Mouse (Mus musculus): ENCODE measurements around the gene Rpl36-ps4. TPM values are rescaled to one million over a fixed set of nuclear protein-coding genes. Genes with fewer than 3 reads are reported as not detected.
"Not testable (repeated sequence)": the region's sequence is repeated elsewhere in the genome, so short reads cannot be mapped to it uniquely, and the experiment has no call there.

Gene Rpl36-ps4
- polyA plus RNA-seq, 1 experiment from 2014 or later: not detected

DNA sequence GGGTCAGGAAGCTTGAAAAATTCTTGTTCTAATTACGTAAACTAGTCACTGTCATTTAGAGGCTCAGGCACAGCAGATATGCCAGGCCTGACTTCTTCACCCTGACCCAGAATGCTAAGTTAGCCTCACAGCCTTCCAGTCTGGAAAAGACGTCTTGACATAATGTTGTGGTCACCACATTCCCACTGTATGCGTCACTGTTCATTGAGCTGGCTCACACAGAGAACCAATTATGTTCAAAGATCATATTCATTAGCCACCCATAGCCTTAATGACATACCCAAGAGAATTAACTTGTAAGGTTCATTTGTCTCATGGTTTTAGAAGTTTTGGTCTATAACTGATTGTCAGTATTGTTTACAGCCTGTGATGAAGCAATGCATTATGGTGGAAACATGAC lies 5.4 kb upstream of the Rpl36-ps4 start:
- 95% methylated on average over 3 of the region's 3 CpGs for WGBS

DNA sequence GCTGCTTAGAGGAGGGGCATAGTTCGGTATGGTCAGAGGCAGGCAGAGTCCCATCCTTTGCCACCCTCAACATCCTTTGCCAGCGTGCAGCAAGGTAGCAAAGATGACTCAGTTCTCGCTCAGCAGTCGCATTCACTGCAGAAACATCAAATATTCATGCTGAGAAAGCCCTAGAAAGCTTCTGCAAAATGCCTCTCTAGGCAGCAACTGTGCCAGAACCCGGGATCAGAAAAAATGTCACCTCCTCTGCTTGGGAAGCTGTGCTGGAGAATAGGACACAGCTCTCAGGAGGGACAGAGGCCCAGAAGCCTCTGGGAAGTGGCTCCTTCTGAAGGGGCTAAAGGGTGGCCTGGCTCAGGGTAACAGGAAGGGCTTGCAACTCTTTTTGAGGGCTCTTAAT lies 2.7 kb upstream of the Rpl36-ps4 start:
- no peak for ATAC-seq (ENCODE audit: low FRiP score)
- 80% methylated on average over 5 of the region's 5 CpGs for WGBS

More for the DNA sequence above, 5.4 kb upstream of the Rpl36-ps4 start:
- Histone ChIP-seq H3K27me3 (ENCODE audit: control insufficient read depth, insufficient read depth, low read length) (no peaks in the 10 kb centered on the region), H3K9ac (ENCODE audit: low read depth, low read length) (no peak overlapping the region), H3K36me3 (ENCODE audit: control insufficient read depth, insufficient read depth, low read length) (no peaks in the 10 kb centered on the region), H3K9me3 (ENCODE audit: control insufficient read depth, low read length) (no peaks in the 10 kb centered on the region), H3K27ac (ENCODE audit: low read depth, low read length) (no peak overlapping the region), H3K4me1 (replicated peaks; ENCODE audit: control insufficient read depth, insufficient read depth, low read length) (no peaks in the 10 kb centered on the region), H3K4me2 (replicated peaks; ENCODE audit: low read depth, low read length) (no peak overlapping the region), H3K4me3 (ENCODE audit: low read depth, low read length) (no peak overlapping the region)
- ATAC-seq (ENCODE audit: low FRiP score): no peak
- DNase-seq (ENCODE audit: low spot score): no peak

DNA sequence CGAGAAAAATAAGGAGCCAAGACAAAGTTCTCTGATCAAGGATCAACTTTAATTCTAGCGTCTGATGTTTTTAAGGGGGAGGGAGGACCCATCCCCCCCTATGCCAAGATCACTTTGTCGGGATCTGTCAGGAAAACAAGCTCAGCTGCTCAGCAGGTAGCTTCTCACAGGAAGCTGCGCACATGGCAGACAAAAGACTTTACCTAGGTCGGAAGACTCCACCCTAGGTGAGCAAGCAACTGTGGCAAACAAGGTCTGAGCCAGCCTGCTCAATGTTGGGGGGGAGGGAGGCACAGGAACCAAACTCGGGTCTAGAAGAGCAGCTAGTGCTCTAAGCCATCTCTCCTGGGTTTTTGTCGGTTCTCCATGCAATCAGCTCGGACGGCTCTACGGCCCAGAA lies 13.5 kb downstream of the Rpl36-ps4 start:
- DNase-seq (ENCODE audit: low spot score): no peak
- Histone ChIP-seq H3K4me2 (replicated peaks; ENCODE audit: low read depth, low read length) (no peak overlapping the region), H3K9ac (ENCODE audit: low read depth, low read length) (no peak overlapping the region), H3K27ac (ENCODE audit: low read depth, low read length) (no peak overlapping the region), H3K36me3 (ENCODE audit: control insufficient read depth, insufficient read depth, low read length) (no peaks in the 10 kb centered on the region), H3K27me3 (ENCODE audit: control insufficient read depth, insufficient read depth, low read length) (no peaks in the 10 kb centered on the region), H3K9me3 (ENCODE audit: control insufficient read depth, low read length) (no peaks in the 10 kb centered on the region), H3K4me3 (ENCODE audit: low read depth, low read length) (no peak overlapping the region), H3K4me1 (replicated peaks; ENCODE audit: control insufficient read depth, insufficient read depth, low read length) (no peaks in the 10 kb centered on the region)
- no peak for ATAC-seq (ENCODE audit: low FRiP score)
- WGBS: 80% methylated on average over 10 of the region's 10 CpGs

More for the DNA sequence above, 2.7 kb upstream of the Rpl36-ps4 start:
- Histone ChIP-seq H3K4me2 (replicated peaks; ENCODE audit: low read depth, low read length) (no peak overlapping the region), H3K27ac (ENCODE audit: low read depth, low read length) (no peak overlapping the region), H3K36me3 (ENCODE audit: control insufficient read depth, insufficient read depth, low read length) (no peaks in the 10 kb centered on the region), H3K27me3 (ENCODE audit: control insufficient read depth, insufficient read depth, low read length) (no peaks in the 10 kb centered on the region), H3K4me3 (ENCODE audit: low read depth, low read length) (no peak overlapping the region), H3K9me3 (ENCODE audit: control insufficient read depth, low read length) (no peaks in the 10 kb centered on the region), H3K9ac (ENCODE audit: low read depth, low read length) (no peak overlapping the region), H3K4me1 (replicated peaks; ENCODE audit: control insufficient read depth, insufficient read depth, low read length) (no peaks in the 10 kb centered on the region)
- DNase-seq (ENCODE audit: low spot score): no peak

DNA sequence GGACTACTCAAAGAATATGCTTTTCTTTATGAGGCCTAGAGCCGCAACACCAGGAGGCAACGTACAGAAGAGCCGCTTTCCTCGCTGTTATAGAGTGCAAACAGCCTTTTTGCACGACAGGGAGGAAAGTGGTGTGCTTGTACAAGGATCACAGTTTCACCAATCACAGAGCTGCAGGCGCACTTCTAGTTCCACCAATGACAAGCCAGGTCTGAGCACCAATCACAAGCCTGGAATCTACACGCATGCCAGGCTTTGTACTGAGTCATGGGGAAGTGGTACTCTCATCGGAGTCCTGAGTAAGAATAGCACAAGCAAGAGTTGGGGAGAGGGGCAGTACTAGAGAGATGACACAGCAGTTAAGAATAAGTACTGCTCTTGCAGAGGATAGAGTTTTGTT lies 14.0 kb downstream of the Rpl36-ps4 start:
- Histone ChIP-seq H3K36me3 (ENCODE audit: control insufficient read depth, insufficient read depth, low read length) (no peaks in the 10 kb centered on the region), H3K27me3 (ENCODE audit: control insufficient read depth, insufficient read depth, low read length) (no peaks in the 10 kb centered on the region), H3K27ac (ENCODE audit: low read depth, low read length) (no peak overlapping the region), H3K9me3 (ENCODE audit: control insufficient read depth, low read length) (no peaks in the 10 kb centered on the region), H3K4me2 (replicated peaks; ENCODE audit: low read depth, low read length) (no peak overlapping the region), H3K4me1 (replicated peaks; ENCODE audit: control insufficient read depth, insufficient read depth, low read length) (no peaks in the 10 kb centered on the region), H3K9ac (ENCODE audit: low read depth, low read length) (no peak overlapping the region), H3K4me3 (ENCODE audit: low read depth, low read length) (no peak overlapping the region)
- no peak for DNase-seq (ENCODE audit: low spot score)
- no peak for ATAC-seq (ENCODE audit: low FRiP score)
- WGBS: 90% methylated on average over 8 of the region's 8 CpGs

DNA sequence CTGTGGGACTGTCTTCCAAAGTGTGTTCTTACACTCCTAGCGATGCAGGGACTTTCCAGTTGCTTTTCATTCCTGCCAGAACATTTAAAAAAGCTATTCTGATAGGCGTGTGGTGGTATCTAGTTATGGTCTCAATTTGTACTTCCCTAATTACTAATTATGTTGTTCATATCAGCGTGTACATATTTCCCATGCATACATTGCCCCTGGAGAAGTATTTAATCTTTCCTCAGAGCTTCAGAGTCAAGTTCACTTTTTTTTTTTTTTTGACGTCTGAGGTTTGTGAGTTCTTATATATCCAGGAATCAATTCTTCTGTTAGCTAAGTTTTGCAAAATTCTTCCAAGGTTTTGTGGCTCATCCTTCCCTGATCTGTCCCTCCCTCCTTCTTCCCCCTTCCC lies 15.4 kb downstream of the Rpl36-ps4 start:
- Histone ChIP-seq H3K27ac (ENCODE audit: low read depth, low read length) (no peak overlapping the region), H3K4me1 (replicated peaks; ENCODE audit: control insufficient read depth, insufficient read depth, low read length) (no peaks in the 10 kb centered on the region), H3K27me3 (ENCODE audit: control insufficient read depth, insufficient read depth, low read length) (no peaks in the 10 kb centered on the region), H3K4me2 (replicated peaks; ENCODE audit: low read depth, low read length) (no peak overlapping the region), H3K4me3 (ENCODE audit: low read depth, low read length) (no peak overlapping the region), H3K9ac (ENCODE audit: low read depth, low read length) (no peak overlapping the region), H3K9me3 (ENCODE audit: control insufficient read depth, low read length) (no peaks in the 10 kb centered on the region), H3K36me3 (ENCODE audit: control insufficient read depth, insufficient read depth, low read length) (no peaks in the 10 kb centered on the region)
- WGBS: 92% methylated on average over 4 of the region's 4 CpGs
- DNase-seq (ENCODE audit: low spot score): no peak
- no peak for ATAC-seq (ENCODE audit: low FRiP score)

DNA sequence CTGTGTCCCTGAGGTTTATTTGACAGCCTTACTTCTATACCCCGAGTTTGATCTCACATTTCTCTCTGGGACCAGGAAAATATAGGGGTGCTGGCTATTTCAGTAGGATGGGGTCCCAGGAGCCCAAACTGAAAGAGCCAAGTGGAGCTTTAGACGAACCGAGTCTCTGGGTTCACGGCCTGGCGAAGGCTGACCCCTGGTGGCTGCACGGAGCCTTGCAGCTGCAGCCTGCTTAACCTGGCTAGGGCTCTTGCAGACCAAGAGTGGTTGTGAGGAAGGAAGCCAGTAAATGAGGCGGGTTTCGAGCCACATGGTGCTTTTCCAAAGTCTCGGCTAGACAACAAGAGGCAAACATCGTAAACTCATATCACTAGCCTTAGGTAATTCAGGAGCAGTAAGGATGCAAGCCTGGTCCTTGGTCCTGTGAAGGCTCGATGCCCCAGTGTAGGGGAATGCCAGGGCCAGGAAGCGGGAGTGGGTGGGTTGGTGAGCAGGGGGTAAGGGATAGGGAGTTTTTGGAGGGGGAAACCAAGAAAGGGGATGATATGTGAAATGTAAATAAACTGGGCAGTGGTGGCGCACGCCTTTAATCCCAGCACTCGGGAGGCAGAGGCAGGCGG lies 28.3 kb downstream of the Rpl36-ps4 start:
- no peak overlapping the region for H3K4me3 ChIP-seq (ENCODE audit: low read depth, low read length)
- H3K27ac ChIP-seq (ENCODE audit: low read depth, low read length): no peak overlapping the region
- no peaks in the 10 kb centered on the region for H3K36me3 ChIP-seq (ENCODE audit: control insufficient read depth, insufficient read depth, low read length)
- no peaks in the 10 kb centered on the region for H3K4me1 ChIP-seq (replicated peaks; ENCODE audit: control insufficient read depth, insufficient read depth, low read length)
- H3K4me2 ChIP-seq (replicated peaks; ENCODE audit: low read depth, low read length): no peak overlapping the region
- no peaks in the 10 kb centered on the region for H3K9me3 ChIP-seq (ENCODE audit: control insufficient read depth, low read length)
- WGBS: 47% methylated on average over 16 of the region's 16 CpGs
- peak; percentile 83 for DNase-seq (ENCODE audit: low spot score)
- H3K9ac ChIP-seq (ENCODE audit: low read depth, low read length): no peak overlapping the region
- ATAC-seq (ENCODE audit: low FRiP score): peak; percentile 53; the same call in 1 of the 2 replicates
- H3K27me3 ChIP-seq (ENCODE audit: control insufficient read depth, insufficient read depth, low read length): no peaks in the 10 kb centered on the region

DNA sequence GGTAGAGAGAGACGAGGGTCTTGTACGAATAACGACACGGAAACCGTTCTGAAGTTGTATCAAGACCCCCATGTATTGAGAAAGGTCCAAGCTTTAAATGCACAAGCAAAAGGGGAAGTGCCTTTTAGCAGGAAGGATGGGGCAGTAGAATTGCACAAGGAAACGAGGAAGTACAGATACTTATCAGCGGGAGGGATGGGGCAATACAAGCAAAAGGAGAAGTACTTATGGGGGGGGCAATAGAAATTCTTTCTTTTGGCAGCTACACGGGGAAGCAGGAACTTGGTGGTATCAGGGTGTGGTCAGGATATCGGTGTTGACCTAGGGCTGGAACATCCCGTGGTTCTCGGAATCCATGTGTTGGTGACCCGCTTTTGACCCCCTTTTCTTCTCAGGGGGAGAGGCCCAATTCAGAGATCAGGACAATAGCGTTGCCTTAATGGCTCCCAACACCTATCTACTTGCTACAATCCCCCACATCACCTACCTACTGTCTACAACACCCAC lies 33.9 kb downstream of the Rpl36-ps4 start:
- WGBS: 95% methylated on average over 13 of the region's 13 CpGs
- not testable (repeated sequence) for ATAC-seq (ENCODE audit: low FRiP score); H3K36me3 ChIP-seq (ENCODE audit: control insufficient read depth, insufficient read depth, low read length); H3K9me3 ChIP-seq (ENCODE audit: control insufficient read depth, low read length); H3K27me3 ChIP-seq (ENCODE audit: control insufficient read depth, insufficient read depth, low read length); H3K27ac ChIP-seq (ENCODE audit: low read depth, low read length); H3K4me1 ChIP-seq (replicated peaks; ENCODE audit: control insufficient read depth, insufficient read depth, low read length); DNase-seq (ENCODE audit: low spot score); H3K9ac ChIP-seq (ENCODE audit: low read depth, low read length); H3K4me3 ChIP-seq (ENCODE audit: low read depth, low read length); H3K4me2 ChIP-seq (replicated peaks; ENCODE audit: low read depth, low read length)

DNA sequence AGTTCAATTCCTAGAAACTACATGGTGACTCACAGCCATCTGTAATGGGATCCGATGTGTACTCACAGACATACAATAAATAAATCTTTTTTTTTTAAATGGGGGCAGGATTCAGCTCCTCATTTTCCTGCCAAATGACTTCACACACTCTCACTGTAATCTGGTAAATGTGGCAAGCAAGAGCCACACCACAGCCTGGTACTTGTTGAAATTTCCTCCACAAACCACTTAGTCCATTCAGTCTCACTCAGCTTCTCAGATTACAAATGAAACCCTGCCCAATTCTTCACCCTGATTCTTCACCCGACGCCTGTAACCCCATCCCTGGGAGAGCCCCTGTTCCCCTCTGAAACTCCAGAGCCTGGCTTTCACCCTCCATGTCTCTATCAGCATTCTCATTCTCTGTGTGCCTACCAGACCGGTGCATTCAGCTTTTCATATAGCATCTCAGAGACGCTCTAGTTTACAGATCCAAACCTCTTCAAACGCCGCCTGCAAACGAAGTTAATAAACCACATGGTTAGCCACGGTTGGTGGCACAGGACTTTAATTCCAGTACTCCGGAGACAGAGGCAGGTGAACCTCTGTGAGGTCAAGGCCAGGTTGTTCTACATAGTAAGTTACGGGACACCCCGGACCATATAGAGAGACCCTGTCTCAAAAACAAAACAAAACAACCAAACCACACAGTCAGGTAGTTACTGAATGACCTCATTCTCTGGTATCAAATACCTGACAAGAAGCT lies 36.5 kb downstream of the Rpl36-ps4 start:
- ATAC-seq (ENCODE audit: low FRiP score) (no peak), DNase-seq (ENCODE audit: low spot score) (no peak)
- Histone ChIP-seq H3K9me3 (ENCODE audit: control insufficient read depth, low read length) (no peaks in the 10 kb centered on the region), H3K36me3 (ENCODE audit: control insufficient read depth, insufficient read depth, low read length) (no peaks in the 10 kb centered on the region), H3K27ac (ENCODE audit: low read depth, low read length) (no peak overlapping the region), H3K4me1 (replicated peaks; ENCODE audit: control insufficient read depth, insufficient read depth, low read length) (no peaks in the 10 kb centered on the region), H3K27me3 (ENCODE audit: control insufficient read depth, insufficient read depth, low read length) (no peaks in the 10 kb centered on the region), H3K4me2 (replicated peaks; ENCODE audit: low read depth, low read length) (no peak overlapping the region), H3K4me3 (ENCODE audit: low read depth, low read length) (no peak overlapping the region), H3K9ac (ENCODE audit: low read depth, low read length) (no peak overlapping the region)
- WGBS: 77% methylated on average over 12 of the region's 12 CpGs

DNA sequence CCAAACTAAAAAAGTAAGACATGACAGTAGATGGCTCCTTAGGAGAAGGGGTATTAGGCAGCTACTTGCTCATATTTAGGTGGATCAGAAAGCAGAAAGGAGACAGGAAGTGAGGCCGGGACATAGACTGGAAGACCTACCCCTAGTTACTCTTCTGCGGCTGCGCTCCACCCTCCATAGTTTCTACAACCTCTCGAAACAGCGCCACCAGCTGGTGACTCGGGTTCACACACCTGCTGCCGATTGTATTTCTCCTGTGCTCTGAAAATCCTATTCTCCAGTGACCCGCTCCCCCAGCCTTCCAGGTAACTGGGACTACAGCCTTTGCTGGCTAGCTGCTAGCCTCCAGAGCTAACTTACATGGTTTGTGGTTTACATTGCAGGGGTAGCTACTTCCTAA lies 37.5 kb downstream of the Rpl36-ps4 start:
- Histone ChIP-seq H3K4me2 (replicated peaks; ENCODE audit: low read depth, low read length) (no peak overlapping the region), H3K27ac (ENCODE audit: low read depth, low read length) (no peak overlapping the region), H3K9ac (ENCODE audit: low read depth, low read length) (no peak overlapping the region), H3K27me3 (ENCODE audit: control insufficient read depth, insufficient read depth, low read length) (no peaks in the 10 kb centered on the region), H3K36me3 (ENCODE audit: control insufficient read depth, insufficient read depth, low read length) (no peaks in the 10 kb centered on the region), H3K9me3 (ENCODE audit: control insufficient read depth, low read length) (no peaks in the 10 kb centered on the region), H3K4me3 (ENCODE audit: low read depth, low read length) (no peak overlapping the region), H3K4me1 (replicated peaks; ENCODE audit: control insufficient read depth, insufficient read depth, low read length) (no peaks in the 10 kb centered on the region)
- 65% methylated on average over 8 of the region's 8 CpGs for WGBS
- ATAC-seq (ENCODE audit: low FRiP score): no peak
- peak; percentile 20 for DNase-seq (ENCODE audit: low spot score)

Measured in hindbrain, embryonic 11.5 days (tissue).